Mouse (Mus musculus): ENCODE results near the gene Gm47955. TPM values are rescaled to one million over a fixed set of nuclear protein-coding genes. Genes with fewer than 3 reads are reported as not detected.

The Gm47955 gene
- polyA plus RNA-seq, 1 experiment from 2014 or later = not detected

DNA sequence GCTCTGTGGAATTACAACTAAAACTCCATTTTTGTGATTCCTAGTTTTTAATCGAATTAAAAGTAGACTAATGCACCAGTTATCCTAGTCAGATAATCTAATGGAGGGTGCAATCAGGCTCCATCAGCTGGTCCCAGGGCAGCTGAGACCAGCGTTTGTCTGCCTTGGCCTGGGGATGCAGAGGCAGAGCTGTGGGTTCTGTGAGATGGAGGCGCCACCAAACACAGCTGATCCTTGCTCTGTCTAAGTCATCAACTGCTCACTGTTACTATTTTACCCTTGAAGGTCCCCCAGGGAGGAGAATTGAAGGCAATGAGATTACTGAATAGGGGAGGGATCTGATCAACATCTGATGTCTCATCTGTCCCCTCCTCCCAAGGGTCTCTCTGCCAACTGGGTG is 6.3 kb downstream of the Gm47955 start:
- Histone ChIP-seq H3K9me3 (no peaks in the 10 kb centered on the region), H3K4me3 (replicated peaks) (no peak overlapping the region), H3K36me3 (no peaks in the 10 kb centered on the region), H3K27ac (no peak overlapping the region), H3K4me2 (no peak overlapping the region), H3K9ac (no peak overlapping the region), H3K4me1 (no peaks in the 10 kb centered on the region), H3K27me3 (replicated peaks) (no peaks in the 10 kb centered on the region)
- WGBS = 60% methylated on average over 3 of the region's 3 CpGs
- no peak for ATAC-seq (ENCODE audit: insufficient read depth, low FRiP score, low read depth)

DNA sequence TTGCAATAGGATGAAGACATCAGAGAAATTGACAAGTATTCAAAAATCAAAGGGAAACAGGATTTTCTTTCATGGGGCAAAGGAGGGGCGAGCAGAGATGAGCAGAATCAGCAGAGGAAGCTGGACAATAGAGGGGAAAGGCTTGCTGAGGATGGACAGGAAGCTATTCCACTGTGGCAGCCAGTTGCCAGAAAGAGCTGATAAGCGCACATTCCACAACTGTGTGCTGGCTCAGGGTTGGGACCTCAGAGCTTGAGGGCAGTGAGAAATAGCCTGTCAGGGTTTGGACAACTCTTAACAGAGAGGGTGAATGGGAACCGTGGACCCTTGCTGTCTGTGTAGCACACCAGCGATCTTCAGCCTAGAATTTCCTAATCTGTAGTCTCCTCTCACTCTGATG is 12.0 kb downstream of the Gm47955 start:
- Histone ChIP-seq H3K4me1 (no peaks in the 10 kb centered on the region), H3K4me3 (replicated peaks) (no peak overlapping the region), H3K9ac (no peak overlapping the region), H3K4me2 (no peak overlapping the region), H3K36me3 (no peaks in the 10 kb centered on the region), H3K27ac (no peak overlapping the region), H3K27me3 (replicated peaks) (no peaks in the 10 kb centered on the region), H3K9me3 (no peaks in the 10 kb centered on the region)
- 25% methylated on average over 4 of the region's 4 CpGs for WGBS
- ATAC-seq (ENCODE audit: insufficient read depth, low FRiP score, low read depth) = no peak; the same call in 1 of the 2 replicates

DNA sequence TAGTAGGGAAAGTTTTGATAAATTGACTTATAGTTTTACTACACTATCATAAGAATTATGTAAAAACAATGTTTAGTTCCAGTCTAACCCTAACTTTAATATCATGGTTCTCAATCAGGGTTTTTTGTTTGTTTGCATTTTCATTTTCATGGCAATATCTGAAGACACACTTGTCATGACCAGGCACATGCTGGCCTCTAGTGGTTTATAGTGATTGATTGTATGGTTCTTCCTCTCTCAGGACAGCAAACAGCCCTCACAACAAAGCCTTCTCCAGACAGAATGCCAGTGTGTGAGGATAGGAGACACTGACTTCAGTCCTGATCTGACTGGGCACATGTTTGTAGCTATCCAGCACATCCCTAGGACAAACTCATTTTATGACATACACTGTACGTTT is 13.2 kb downstream of the Gm47955 start:
- Histone ChIP-seq H3K27me3 (replicated peaks) (no peaks in the 10 kb centered on the region), H3K27ac (no peak overlapping the region), H3K36me3 (no peaks in the 10 kb centered on the region), H3K4me3 (replicated peaks) (no peak overlapping the region), H3K4me2 (no peak overlapping the region), H3K9ac (no peak overlapping the region), H3K9me3 (no peaks in the 10 kb centered on the region), H3K4me1 (no peaks in the 10 kb centered on the region)
- no peak for ATAC-seq (ENCODE audit: insufficient read depth, low FRiP score, low read depth)
- WGBS = 78% methylated on average over 1 of the region's 1 CpGs

DNA sequence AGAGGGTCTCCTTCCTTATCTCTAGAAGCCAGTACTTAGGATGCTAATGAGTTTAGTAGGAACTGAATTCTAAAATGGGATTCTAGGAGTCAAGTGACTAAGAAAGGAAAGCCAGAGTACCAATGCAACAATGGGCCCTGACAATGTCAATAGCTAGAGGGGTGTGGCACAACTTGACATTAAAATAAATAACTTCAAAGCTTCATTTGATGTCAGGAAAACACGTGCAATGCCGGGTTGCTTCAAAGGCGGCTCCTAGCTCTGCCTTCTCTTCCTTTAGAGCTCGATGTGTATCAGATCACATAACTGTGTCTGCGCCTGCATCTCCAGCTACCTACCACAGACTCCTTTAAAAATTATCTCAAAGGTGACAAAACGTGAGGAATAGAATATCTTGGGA is 13.8 kb downstream of the Gm47955 start:
- ATAC-seq (ENCODE audit: insufficient read depth, low FRiP score, low read depth) = no peak
- no peaks in the 10 kb centered on the region for H3K27me3 ChIP-seq (replicated peaks)
- 60% methylated on average over 6 of the region's 6 CpGs for WGBS
- H3K4me2 ChIP-seq = no peak overlapping the region
- no peaks in the 10 kb centered on the region for H3K36me3 ChIP-seq
- H3K9ac ChIP-seq = no peak overlapping the region
- H3K9me3 ChIP-seq = no peaks in the 10 kb centered on the region
- no peak overlapping the region for H3K27ac ChIP-seq
- no peaks in the 10 kb centered on the region for H3K4me1 ChIP-seq
- H3K4me3 ChIP-seq (replicated peaks) = no peak overlapping the region

DNA sequence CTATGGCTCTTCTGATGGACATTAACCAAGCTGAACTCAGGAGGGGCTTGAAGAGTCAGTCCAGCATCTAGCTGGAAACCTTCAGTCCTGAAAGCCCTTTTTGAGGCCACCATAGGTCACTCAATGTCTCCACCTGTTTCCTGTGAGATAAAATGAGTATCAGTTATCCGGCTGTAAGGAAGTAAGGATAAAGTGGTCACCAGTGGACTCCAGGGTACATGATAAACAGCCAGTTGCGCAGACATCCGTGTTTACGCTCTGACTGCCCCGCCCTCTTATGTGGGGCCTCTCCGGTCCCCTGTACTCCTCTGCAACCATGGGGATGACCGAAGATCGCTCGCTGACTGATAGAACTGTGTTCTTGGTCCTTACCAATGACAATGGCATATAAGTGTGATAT is 14.3 kb downstream of the Gm47955 start:
- H3K27me3 ChIP-seq (replicated peaks) = no peaks in the 10 kb centered on the region
- no peaks in the 10 kb centered on the region for H3K9me3 ChIP-seq
- WGBS = 64% methylated on average over 9 of the region's 9 CpGs
- H3K4me1 ChIP-seq = no peaks in the 10 kb centered on the region
- no peaks in the 10 kb centered on the region for H3K36me3 ChIP-seq
- H3K9ac ChIP-seq = no peak overlapping the region
- no peak overlapping the region for H3K4me3 ChIP-seq (replicated peaks)
- ATAC-seq (ENCODE audit: insufficient read depth, low FRiP score, low read depth) = no peak
- no peak overlapping the region for H3K4me2 ChIP-seq
- H3K27ac ChIP-seq = no peak overlapping the region

DNA sequence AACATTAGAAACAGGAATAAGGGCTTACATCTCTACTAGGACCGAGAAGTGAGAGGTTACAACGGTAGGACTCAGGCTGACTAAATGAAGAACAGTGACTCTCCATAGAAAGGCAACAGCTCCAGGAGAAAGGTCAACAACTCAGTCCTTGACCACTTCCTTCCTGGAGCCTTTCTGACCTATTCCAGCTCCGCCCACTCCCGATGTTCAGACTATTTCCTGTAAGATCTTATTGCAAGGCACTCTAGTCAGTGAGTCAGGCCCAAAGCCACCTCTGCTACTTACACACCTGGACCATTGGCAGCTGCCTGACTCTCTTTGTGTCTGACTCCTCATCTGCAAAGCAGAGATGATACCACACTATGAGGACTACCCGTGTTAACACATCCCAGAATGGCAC is 15.7 kb downstream of the Gm47955 start:
- H3K4me1 ChIP-seq = no peaks in the 10 kb centered on the region
- no peak overlapping the region for H3K4me3 ChIP-seq (replicated peaks)
- no peak overlapping the region for H3K4me2 ChIP-seq
- no peaks in the 10 kb centered on the region for H3K36me3 ChIP-seq
- no peak overlapping the region for H3K9ac ChIP-seq
- no peaks in the 10 kb centered on the region for H3K27me3 ChIP-seq (replicated peaks)
- no peak for ATAC-seq (ENCODE audit: insufficient read depth, low FRiP score, low read depth)
- no peak overlapping the region for H3K27ac ChIP-seq
- no peaks in the 10 kb centered on the region for H3K9me3 ChIP-seq
- 81% methylated on average over 5 of the region's 5 CpGs for WGBS

DNA sequence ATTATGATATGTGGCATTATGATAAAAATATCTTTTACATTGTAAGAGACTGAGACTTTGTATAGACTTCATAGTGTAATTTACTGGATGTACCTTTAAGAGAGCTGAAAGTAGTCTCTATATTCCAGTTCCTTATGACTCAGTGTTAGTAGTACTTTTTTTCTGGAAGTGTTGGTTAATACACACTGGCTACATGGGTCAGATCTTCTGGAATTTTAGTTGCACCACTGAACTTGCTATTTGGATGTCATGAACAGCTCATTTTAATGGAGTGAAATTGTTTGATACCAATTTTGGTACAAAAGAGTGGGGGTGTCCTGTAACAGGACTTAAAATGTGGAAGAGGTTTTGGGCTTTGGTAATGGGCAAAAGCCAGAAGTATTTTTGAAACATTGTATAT is 17.8 kb downstream of the Gm47955 start:
- Histone ChIP-seq H3K27ac (no peak overlapping the region), H3K9me3 (no peaks in the 10 kb centered on the region), H3K27me3 (replicated peaks) (no peaks in the 10 kb centered on the region), H3K4me1 (no peaks in the 10 kb centered on the region), H3K9ac (no peak overlapping the region), H3K4me2 (no peak overlapping the region), H3K36me3 (no peaks in the 10 kb centered on the region), H3K4me3 (replicated peaks) (no peak overlapping the region)
- ATAC-seq (ENCODE audit: insufficient read depth, low FRiP score, low read depth) = no peak

DNA sequence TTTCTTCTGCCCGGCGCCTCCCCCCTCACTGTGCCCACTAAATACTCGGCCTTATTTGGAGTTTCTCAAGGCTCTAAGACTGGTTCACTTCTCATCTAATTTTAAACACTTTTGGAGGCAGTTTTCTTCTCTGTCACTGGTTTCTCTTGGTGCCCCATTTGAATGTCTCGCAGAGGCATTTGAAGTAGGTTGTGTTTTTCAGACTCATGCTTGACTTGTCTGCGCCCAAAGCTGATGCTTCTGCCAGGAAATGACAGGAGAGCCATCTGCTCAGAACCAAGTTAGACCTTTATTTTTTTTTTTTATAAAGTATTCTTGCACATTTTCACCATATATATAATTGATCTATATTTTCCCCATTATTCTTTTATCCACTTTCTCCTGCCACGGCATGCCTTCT is 26.7 kb downstream of the Gm47955 start:
- Histone ChIP-seq H3K36me3 (no peaks in the 10 kb centered on the region), H3K9me3 (no peaks in the 10 kb centered on the region)
- no peak for ATAC-seq (ENCODE audit: insufficient read depth, low FRiP score, low read depth)

DNA sequence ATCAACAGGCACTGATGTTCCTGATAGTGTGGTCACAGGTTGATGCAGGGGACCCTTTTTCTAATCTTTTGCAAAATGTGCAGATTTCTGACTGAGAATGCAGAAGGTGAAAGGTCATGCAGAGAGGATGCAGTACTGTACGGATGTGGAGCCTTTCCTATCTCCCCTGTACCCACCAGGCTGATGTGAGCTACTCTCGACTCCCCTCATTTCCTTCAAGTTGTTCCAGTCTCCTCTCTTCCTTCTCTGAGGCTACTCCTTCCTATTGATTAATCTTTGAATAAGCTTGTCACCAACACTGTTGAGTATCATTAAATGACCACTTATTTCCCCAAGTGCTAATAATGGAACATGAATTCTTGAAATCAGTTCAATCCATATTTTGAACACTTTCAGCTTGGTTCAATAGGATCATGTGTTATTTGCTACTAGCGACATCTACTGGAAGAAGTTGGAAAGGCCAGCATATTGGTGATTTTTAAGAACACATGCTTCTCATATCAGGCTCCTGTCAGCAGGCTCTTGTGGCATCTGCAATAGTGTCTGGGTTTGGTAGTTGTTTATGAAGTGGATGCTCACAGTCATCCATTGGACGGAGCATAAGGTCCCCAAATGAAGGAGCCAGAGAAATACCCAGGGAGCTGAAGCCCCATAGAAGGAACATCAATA is 27.6 kb downstream of the Gm47955 start:
- Histone ChIP-seq H3K9ac (no peak overlapping the region), H3K4me3 (replicated peaks) (no peak overlapping the region), H3K4me2 (no peak overlapping the region), H3K9me3 (no peaks in the 10 kb centered on the region), H3K27me3 (replicated peaks) (no peaks in the 10 kb centered on the region), H3K4me1 (no peaks in the 10 kb centered on the region), H3K36me3 (no peaks in the 10 kb centered on the region), H3K27ac (no peak overlapping the region)
- 33% methylated on average over 4 of the region's 4 CpGs for WGBS
- ATAC-seq (ENCODE audit: insufficient read depth, low FRiP score, low read depth) = no peak

More for the DNA sequence above, 26.7 kb downstream of the Gm47955 start:
- H3K4me1 ChIP-seq = no peaks in the 10 kb centered on the region
- no peak overlapping the region for H3K4me2 ChIP-seq
- 88% methylated on average over 6 of the region's 6 CpGs for WGBS
- no peak overlapping the region for H3K9ac ChIP-seq
- no peak overlapping the region for H3K4me3 ChIP-seq (replicated peaks)
- H3K27me3 ChIP-seq (replicated peaks) = no peaks in the 10 kb centered on the region
- H3K27ac ChIP-seq = no peak overlapping the region

DNA sequence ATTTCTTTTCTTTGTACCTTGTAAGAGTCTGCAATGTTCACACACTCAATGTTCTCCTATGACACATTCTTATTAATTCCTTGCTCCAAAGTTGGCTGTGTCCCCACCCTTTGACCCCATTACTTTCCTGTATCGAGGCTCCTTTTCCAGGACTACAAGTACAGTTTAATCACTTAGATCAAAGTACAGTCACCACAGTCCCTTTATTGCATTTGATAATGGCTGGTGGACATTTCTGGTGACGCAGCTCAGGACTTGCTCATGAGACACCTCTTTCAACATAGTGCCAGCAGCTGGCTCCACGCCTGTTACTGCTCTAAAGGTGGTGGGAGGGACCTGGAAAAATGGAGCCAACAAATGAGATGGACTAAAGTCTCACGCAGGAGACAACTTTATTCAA is 31.0 kb downstream of the Gm47955 start:
- Histone ChIP-seq H3K27me3 (replicated peaks) (no peaks in the 10 kb centered on the region), H3K4me2 (no peak overlapping the region), H3K4me3 (replicated peaks) (no peak overlapping the region), H3K4me1 (no peaks in the 10 kb centered on the region), H3K36me3 (no peaks in the 10 kb centered on the region), H3K9me3 (no peaks in the 10 kb centered on the region), H3K27ac (no peak overlapping the region), H3K9ac (no peak overlapping the region)
- WGBS = 63% methylated on average over 4 of the region's 4 CpGs
- no peak for ATAC-seq (ENCODE audit: insufficient read depth, low FRiP score, low read depth)

DNA sequence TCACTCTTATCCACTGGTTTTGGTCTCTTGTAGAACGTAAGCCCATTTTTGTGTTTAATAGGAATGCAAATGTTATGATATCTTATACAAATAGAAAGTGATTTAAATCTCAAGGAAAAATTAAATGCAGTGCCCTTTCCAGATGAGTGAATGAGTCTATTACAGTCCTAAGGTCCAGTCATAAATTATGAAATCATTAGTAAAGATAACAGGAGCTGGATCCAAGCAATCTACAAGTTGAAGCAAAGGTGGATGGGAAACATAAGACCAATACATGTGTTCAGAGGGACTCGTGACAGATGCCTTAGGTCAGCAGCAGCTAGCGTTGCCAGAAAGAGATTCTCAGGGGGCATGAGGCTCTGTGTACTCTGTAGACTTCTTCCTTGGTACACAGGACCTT is 31.5 kb downstream of the Gm47955 start:
- Histone ChIP-seq H3K4me1 (no peaks in the 10 kb centered on the region), H3K27ac (no peak overlapping the region), H3K9ac (no peak overlapping the region), H3K9me3 (no peaks in the 10 kb centered on the region), H3K27me3 (replicated peaks) (no peaks in the 10 kb centered on the region), H3K4me2 (no peak overlapping the region), H3K4me3 (replicated peaks) (no peak overlapping the region), H3K36me3 (no peaks in the 10 kb centered on the region)
- WGBS = 69% methylated on average over 3 of the region's 3 CpGs
- no peak for ATAC-seq (ENCODE audit: insufficient read depth, low FRiP score, low read depth)

DNA sequence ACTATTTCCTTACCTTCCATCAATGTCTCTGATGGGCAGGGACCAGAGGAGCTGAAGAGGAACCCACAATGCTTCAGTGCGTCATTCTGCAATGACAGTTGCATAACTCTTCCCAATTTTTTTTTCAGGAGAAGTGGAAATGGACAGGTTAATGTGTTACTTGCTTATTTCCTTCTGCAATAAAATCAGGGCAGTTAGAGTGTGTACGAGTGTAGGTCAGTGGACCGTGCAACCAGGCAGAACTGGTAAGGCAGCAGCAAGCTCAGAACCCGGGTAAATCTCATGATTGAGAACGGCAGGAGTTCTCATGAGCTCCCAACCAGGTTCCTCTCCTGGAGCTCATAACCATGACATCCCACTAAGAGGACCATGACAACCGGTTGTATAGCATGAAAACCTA is 32.0 kb downstream of the Gm47955 start:
- no peak overlapping the region for H3K27ac ChIP-seq
- ATAC-seq (ENCODE audit: insufficient read depth, low FRiP score, low read depth) = no peak

DNA sequence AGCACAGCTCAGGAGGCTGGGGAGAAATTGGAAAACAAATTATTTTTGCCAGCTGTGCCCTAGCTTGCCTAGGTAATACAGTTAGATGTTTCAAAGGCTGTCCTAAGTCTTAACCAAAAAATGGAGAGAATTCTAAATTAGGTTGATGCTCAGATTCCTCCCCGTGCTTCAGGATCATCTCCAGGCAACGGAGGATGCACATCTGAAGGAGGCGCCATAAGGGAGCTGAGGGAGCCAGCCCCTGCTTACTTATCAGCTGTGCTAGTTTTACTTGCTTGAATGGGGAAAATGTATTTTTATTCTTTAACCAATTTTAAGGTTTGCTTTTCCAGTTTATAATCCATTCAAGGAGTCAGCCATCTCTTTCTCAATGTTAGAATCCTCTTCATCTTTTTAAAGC is 33.9 kb downstream of the Gm47955 start:
- no peaks in the 10 kb centered on the region for H3K4me1 ChIP-seq
- no peak overlapping the region for H3K27ac ChIP-seq
- no peaks in the 10 kb centered on the region for H3K9me3 ChIP-seq
- ATAC-seq (ENCODE audit: insufficient read depth, low FRiP score, low read depth) = no peak
- H3K9ac ChIP-seq = no peak overlapping the region
- H3K4me3 ChIP-seq (replicated peaks) = no peak overlapping the region
- WGBS = 74% methylated on average over 3 of the region's 3 CpGs
- H3K36me3 ChIP-seq = no peaks in the 10 kb centered on the region
- no peak overlapping the region for H3K4me2 ChIP-seq
- H3K27me3 ChIP-seq (replicated peaks) = no peaks in the 10 kb centered on the region

More for the DNA sequence above, 32.0 kb downstream of the Gm47955 start:
- Histone ChIP-seq H3K9me3 (no peaks in the 10 kb centered on the region), H3K4me3 (replicated peaks) (no peak overlapping the region), H3K9ac (no peak overlapping the region), H3K4me1 (no peaks in the 10 kb centered on the region), H3K36me3 (no peaks in the 10 kb centered on the region), H3K27me3 (replicated peaks) (no peaks in the 10 kb centered on the region), H3K4me2 (no peak overlapping the region)
- WGBS = 88% methylated on average over 6 of the region's 6 CpGs
